Mouse (Mus musculus) WW6 (cell line): ENCODE measurements around the gene Gosr1.
"Not testable (repeated sequence)": the region's sequence is repeated elsewhere in the genome, so short reads cannot be mapped to it uniquely, and the experiment has no call there.

Source experiments
- DNase-seq: peaks from one replicate; pipeline ENCODE4 v3.0.0-alpha.2; 2013; ENCODE audit warnings: low read depth, low spot score

Gosr1 gene

GRCm38 (mm10) chr11:76735753-76736324 lies 27.5 kb downstream of the Gosr1 start:
- DNase-seq, result no peak

GRCm38 (mm10) chr11:76734560-76734959 lies 28.8 kb downstream of the Gosr1 start:
- no peak for DNase-seq

- DNase-seq, result no peak
These were observed 32.7 kb downstream of the Gosr1 start for GRCm38 (mm10) chr11:76730650-76731049.

GRCm38 (mm10) chr11:76728093-76728492 lies 35.3 kb downstream of the Gosr1 start:
- DNase-seq, result no peak

- no peak for DNase-seq
These were observed 39.5 kb downstream of the Gosr1 start for GRCm38 (mm10) chr11:76723911-76724310.

GRCm38 (mm10) chr11:76717000-76717399 lies 46.4 kb downstream of the Gosr1 start:
- DNase-seq, result no peak

- DNase-seq, result no peak
These were observed 53.5 kb downstream of the Gosr1 start for GRCm38 (mm10) chr11:76709625-76710452.

GRCm38 (mm10) chr11:76708881-76709280 lies 54.5 kb downstream of the Gosr1 start:
- DNase-seq, result no peak

GRCm38 (mm10) chr11:76708066-76708465 lies 55.3 kb downstream of the Gosr1 start:
- no peak for DNase-seq

- no peak for DNase-seq
These were observed 55.7 kb downstream of the Gosr1 start for GRCm38 (mm10) chr11:76707656-76708055.

- no peak for DNase-seq
These were observed 63.8 kb downstream of the Gosr1 start for GRCm38 (mm10) chr11:76699626-76700025.

- peak; percentile 53 for DNase-seq
These were observed 67.6 kb downstream of the Gosr1 start for GRCm38 (mm10) chr11:76695810-76696209.

- DNase-seq, result no peak
These were observed 71.3 kb downstream of the Gosr1 start for GRCm38 (mm10) chr11:76692096-76692495.

- no peak for DNase-seq
These were observed 77.8 kb downstream of the Gosr1 start for GRCm38 (mm10) chr11:76685604-76686003.

GRCm38 (mm10) chr11:76679508-76679907 lies 83.9 kb downstream of the Gosr1 start, which contains the start of gene Trarg1:
Gene Trarg1, plus strand, starts transcription at chr11:76679808.
- not testable (repeated sequence) for DNase-seq
